Mouse (Mus musculus) thymus, postnatal 4 days (tissue): ENCODE data around the gene Fbxw7.
"Not testable (repeated sequence)": the region's sequence is repeated elsewhere in the genome, so short reads cannot be mapped to it uniquely, and the experiment has no call there.

Source experiments
- DNase-seq: peaks from one replicate; pipeline ENCODE4 v3.0.0; 2021

Gene Fbxw7

DNA sequence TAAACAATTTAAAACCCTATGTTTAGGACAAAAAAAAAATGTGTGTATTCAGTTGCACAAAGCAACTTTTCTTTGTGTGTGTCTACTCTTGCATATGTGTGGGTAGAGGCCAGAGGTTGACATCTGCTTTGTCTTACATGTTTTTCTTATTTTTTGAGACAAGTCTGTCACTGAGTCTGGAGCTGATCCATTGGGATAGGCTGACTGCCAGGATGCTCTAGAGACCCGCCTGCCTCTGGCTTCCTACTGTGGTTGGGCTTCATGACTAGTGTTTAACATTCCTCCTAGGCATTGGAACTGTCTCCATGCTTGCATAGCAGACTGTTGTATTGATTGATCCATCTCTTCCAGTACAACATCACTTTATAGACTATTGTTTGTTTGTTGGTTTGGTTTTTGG is 14.3 kb downstream of the Fbxw7 start:
- no peak for DNase-seq

DNA sequence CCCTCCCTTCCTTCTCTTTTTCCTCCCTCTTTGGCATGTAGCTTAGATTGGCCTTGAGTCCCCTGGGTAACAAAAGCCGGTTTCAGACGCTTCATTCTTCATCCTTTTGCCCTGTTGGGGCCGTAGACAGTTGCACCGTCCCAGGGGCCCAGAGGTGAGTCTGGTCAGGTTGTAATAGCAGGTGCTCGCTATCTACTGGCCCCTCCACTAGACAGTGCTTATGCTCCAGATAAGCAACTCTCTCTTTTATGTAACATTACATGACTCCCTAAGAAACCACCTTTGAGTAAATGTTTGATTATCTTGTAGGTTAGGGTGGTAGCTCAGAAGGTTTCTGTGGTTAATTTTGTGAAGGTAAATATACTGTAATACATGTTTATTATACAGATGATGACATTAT is 21.0 kb downstream of the Fbxw7 start:
- no peak for DNase-seq

DNA sequence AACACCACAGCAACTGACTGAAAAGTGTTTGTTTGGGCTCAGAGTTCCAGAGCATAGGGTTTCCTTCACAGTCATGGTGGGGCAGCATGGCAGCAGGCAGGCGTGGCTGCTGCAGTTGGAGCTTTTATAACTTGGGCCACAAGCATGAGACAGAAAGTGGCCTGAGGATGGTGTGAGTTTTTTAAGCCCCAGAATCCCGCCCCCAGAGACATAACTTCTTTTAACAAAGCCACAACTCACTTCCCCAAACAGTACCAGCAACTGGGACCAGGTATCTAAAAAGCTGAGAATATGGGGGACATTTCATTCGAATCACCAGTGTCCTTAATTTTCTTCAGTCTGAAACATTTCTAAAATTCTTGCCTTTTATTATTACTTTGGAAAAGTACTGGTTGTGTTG is 22.9 kb downstream of the Fbxw7 start:
- DNase-seq = no peak

DNA sequence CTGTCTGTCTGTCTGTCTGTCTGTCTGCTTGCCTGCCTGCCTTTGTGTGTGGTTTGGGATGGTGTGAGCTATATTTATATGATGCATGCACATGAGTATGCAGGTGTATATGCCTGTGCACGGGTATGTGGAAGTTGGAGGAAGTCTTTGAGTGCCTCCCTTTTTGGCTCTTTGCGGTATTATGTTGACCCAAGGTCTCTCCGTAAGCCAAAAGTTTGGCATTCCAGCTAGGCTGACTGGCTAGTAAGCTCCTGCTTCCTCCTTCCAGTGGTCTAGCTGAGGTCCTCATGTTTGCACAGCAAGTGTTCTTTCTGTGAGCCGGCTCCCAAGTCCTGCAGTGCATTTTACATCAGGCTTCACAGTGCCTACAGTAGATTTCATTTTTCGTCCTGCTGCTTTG is 24.4 kb downstream of the Fbxw7 start:
- no peak for DNase-seq

DNA sequence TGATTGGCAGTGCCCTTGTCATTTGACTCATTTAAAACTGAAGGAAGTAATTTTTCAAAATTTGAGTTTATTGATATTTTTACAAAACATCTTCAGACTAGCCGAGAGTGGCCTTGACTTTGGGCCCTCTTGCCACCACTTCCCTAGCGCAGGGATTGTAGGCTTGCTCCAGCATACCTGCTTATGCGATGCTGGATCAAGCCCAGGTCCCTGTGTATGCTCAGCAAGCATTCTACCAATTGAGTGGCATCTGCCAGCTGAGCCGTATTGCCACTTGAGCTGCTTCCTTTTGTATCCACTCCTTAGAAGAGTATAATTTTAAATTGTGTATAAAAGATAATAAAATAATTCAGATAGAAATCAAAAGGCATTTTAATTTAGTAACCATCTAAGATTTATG is 26.2 kb downstream of the Fbxw7 start:
- no peak for DNase-seq

DNA sequence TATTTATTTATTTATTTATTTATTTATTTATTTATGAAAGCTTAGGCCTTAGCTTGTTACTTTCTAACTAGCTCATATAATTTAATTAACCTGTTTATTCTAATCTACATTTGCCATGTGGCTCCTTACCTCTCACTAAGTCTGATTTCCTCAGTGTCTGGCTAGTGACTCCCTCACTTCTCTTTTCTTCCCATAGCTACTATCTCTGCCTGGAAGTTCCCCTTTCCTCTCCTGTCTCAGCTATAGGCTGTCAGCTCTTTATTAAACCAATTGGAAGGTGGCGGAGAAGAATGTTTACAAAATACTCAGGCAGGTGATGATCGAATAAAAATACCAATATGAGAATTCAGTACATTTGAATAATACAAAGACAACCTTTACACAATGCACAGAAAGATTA is 27.7 kb downstream of the Fbxw7 start:
- no peak for DNase-seq

DNA sequence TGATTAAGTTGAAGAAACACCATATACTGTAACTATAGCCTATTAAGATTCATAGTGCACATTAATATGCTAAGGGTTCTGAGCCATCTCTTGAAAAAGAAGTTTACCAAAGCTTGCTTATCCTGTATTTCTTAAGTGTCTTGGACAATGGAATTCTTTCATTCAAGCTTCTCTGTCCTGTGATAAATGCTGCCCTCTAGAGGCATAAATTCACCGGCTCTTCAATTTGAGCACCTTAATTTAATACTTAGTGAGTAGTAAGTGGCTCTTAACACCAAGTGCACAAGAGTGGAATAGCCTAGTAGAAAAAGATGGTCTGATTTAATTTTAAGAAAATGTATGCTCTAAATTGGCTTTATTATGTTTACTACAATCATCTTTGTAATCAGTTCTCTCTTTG is 28.5 kb downstream of the Fbxw7 start:
- DNase-seq = peak; percentile 54

DNA sequence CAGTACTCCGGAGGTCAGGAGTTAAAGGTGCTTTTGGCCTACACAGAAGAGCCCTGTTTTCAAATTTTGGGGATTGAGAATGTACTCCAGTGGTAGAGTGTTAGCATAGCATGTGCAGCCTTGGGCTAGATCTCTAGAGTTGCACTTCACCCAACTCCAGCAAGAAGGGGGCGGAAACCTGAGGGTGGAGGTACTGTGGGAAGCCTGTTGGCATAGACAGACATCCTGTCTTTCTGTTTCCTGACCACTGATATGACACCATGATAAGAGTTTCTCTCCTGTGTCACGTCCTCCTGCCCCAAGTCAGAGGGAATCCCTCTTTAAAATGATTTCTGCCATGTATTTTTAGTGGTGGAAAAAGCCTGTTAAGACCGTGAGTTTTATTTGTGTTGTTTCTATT is 33.7 kb downstream of the Fbxw7 start:
- peak; percentile 59 for DNase-seq

DNA sequence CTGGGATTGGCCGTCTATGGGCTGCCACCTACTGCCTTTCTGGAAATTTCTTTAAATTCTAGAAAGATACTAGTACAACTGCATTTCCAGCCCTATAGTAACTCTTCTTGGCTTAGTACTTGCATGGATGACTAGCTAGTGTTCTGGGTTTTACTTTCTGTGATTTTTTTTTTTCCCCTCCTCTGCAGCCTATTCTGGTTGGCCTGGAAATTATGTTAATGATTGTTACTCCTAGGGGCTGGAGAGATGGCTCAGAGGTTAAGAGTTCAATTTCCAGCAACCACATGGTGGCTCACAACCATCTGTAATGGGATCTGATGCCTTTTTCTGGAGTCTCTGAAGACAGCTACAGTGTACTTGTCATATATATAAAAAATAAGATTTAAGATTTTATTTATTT is 35.4 kb downstream of the Fbxw7 start:
- no peak for DNase-seq

DNA sequence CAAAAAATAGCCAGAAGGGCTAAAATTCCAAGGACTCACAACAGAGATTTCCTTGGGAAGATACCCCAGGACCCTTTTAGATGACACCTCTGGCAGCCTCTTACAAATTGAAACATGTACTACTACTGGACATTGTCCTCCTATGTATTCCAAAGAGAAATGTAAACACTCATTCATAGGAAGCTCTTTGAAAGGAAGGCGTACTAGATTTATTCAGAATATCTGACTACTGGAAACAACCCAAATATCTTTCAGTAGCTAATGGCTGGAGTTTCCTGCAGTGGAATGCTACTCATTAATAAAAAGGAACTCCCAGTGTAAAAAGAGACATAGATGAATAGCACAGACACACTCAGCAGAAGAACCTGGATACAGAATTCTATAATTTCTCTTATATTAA is 36.7 kb downstream of the Fbxw7 start:
- DNase-seq = no peak

DNA sequence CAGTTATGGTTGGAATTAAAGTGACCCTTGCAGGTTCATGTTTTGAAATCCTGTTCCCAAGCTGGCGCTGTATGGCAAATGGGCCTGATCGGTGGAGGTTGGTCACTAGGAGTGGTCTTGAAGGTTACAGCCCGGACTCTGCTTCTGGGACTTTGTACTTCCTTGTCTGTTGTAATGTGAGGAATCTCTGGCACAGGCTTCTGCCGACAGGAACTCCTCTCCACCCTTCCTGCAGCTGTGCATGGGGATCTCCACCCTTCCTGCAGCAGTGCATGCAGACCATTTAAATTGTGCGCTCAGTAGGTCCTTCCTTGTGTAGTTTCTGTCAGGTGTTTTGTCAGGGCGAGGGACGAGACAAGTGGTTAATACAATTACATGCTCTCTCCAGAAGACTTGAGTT is 37.8 kb downstream of the Fbxw7 start:
- DNase-seq = no peak

DNA sequence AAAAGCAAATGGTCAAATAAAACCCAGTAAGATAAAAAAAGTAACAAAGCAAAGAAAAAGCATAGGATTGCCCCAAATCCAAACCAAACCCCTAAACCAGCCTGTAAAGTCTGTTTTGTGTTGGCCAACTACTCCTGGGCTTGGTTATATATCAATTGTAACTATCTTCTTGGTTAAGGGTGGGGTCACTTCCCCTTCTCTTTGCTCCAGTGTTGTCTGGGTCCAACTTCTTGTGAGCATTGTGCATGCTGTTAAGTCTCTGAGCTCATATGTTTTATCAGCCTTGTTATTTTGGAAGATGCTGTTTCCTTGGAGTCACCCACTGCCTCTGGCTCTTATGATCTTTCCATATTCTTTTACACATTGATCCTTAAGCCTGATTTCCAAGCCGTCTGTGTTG is 39.4 kb downstream of the Fbxw7 start:
- DNase-seq = no peak

DNA sequence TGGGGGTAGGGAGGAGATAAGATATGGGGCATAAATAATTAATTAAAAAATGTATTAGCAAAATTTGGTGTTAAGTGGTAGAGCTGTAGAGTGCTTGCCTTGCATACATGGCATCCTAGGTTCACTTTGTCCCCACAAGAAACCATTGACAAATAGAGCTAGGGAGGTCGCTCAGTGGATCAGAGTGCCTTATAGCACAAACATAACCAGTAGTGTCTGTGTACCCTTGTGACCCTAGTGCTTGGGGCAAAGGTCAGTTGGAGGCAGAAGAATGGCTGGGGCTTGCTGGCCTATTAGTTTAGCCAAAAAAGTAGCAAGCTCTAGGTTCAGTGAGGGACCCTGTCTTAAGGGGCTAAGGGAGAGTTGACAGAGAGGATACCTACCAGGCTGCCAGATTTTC is 45.6 kb downstream of the Fbxw7 start:
- DNase-seq = no peak

DNA sequence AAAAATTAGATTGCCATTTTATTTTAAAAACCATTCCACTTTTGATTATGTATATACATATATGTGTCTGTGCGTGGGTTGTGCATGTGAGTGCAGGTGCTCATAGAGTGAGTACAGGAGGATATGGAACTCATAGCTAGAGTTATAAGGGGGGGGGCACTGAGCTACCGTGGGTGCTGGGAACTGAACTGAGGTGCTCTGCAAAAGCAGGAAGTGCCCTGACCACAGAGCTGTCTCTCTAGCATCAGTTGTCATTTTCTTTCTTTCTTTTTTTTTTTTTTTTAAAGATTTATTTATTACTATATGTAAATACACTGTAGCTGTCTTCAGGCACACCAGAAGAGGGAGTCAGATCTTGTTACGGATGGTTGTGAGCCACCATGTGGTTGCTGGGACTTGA is 46.7 kb downstream of the Fbxw7 start:
- not testable (repeated sequence) for DNase-seq

DNA sequence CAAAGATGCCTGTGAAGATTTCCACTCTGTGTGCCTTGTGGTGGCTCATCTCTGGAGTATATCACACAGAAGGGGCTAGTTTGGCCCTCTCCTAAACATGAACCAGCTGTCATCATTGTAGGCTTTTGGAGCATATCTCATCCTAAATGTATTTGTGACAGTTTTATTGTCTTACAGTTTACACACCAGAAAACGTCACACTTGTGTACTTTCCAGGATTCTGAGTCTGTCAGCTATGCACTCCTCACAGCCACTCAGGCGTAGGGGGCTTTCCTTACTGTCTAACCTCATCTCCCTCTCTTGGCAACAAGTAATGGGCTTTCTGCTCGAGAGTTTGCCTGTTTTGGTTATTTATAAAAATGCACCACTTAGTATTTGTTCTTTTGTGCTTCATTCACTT is 50.6 kb downstream of the Fbxw7 start:
- no peak for DNase-seq

DNA sequence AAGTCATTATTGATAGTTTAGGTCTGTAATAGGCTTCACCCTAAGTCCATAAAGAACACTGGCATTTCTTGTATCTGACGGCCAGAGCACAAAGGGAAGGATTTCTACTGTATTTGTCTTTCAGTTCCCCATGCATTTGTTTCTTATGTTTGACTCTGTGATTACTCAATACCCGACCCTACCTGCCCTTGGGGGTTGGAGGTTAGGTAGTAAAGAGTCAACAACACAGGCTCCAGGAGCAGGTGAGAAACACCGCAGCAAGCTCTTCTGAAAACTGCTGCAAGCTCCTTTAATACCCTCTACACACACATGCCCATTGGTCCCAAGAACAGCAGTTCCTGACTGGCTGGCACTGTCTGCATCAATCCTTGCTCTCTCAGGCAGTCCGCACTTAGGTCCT is 51.8 kb downstream of the Fbxw7 start:
- no peak for DNase-seq

DNA sequence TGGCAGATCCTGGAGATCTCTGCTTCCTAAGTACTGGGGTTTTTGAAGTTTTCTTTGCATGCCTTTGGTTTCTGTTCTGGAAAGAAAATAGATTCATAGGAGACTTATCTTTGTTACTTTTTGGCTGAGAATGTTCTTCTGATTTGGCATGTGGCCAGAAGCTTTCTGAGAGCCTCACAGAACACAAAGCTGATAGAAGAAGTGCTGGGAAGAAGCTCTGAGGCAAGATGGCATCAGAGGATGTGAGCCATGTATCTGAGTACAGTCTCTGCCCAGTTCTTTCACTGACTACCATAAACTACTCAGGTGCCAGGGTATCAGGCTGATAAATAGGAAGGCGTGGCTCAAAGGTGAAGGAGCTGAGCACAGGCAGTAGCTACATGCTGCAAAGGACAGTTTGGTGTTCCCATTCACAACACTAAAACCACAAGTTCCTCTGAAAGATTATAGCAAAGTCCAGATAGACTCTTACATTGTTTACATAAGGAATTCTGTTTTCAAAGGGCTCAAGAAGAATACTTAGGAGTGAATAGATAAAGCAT is 52.4 kb downstream of the Fbxw7 start:
- DNase-seq = no peak

DNA sequence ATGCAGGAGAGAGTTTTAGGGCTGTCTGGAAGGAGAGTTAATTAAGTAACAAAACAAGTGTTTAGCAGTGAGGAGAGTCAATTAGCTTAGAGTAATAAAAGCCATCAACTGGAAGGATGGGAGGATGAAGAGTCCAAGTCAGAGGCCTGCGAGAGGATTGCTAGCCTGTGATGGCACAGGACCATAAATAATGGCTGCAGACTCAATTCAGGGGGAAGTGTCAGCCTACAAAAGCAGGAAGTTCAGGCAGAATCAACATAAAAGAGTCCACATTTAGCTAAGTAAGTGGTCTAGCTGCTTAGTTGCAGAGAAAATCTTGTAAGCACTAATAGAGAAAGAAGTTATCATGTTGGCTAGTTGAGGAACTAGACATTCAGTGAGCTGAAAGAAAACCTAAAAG is 52.9 kb downstream of the Fbxw7 start:
- no peak for DNase-seq

DNA sequence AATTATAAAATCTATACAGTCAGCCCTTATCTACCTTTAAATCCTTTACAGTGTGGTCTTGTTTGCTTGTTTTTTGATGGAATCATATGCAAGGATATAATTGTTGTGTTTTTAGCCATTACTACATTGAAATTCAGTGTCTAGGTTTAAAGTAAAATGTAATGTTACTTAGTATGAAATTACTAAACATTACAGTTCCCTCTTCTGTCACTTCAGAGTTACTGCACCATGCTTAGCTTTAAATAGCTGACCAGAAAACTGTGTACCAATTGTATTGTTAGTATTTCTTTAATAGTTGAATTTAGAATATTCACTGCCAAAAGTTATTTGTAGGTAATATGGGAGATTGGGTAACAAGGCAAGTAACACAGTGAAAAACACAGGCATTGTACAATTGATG is 55.1 kb downstream of the Fbxw7 start:
- DNase-seq = no peak

DNA sequence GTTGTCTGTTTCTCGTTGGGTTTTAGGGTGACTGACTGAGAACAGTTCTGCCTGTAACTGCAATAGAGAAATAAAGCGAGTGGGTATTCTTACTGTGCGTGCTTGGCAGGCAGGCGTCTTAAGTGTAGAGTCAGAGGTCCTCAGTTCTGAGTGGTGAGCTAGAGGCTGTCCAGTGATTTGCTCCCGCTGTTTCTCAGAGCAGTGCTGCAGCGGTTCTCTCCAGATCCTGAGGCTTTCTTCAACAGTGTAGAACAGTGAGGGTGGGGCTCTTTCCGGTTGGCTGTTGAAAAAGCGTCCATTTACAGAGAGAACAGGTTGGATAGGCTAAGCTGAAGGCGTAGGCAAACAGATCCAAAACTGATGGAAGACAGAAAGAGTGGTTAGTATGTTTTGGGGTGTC is 60.2 kb downstream of the Fbxw7 start:
- DNase-seq = no peak

DNA sequence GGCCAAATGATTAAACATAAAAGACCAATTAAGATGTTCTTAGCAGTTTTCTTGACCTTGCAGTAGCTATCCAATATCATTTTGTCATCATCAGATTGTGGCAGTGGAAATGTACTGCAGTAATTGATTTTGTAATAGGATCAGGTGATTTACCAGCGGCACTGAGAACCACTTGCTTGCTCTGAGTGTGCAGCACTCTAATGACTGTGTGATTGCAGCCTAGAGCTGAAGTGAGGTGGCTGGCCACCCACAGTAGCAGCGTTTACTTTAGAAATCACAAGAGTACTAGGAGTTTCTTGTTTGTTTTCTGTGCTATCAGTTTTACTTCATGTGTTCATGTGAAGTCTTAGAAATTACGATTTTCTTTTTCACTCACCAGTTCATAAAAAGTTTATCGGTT is 61.1 kb downstream of the Fbxw7 start:
- no peak for DNase-seq

DNA sequence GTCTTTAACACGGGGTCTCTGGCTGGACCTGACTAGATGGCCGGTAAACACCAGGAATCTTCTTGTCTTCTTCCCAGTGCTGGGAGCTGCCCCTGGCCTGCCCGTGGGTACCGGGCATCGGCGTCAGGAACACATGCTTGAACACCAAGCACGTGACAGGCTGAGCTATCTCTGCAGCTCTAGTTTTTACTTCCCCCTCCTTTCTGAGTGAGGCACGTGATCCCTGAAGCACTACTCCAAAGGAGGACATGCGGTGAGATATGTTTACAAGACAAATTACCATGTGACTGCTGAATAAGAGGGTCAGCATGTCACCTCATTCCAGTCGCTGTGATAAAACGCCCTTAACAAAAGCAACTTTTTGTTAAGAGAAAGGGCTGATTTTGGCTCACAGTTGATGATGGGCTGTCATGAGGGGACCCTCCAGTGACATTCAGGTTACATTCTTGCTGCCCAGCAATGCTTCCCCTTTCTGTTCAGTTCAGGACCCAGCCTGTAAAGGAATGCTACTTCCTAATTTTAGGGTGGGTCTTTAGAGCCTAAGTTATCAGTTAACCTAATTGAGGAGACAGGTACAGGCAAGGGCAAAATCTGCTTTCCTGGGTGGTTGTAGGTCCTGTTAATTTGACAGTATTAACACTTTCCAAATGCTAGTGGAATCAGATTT is 68.9 kb downstream of the Fbxw7 start:
- DNase-seq = peak; percentile 25

DNA sequence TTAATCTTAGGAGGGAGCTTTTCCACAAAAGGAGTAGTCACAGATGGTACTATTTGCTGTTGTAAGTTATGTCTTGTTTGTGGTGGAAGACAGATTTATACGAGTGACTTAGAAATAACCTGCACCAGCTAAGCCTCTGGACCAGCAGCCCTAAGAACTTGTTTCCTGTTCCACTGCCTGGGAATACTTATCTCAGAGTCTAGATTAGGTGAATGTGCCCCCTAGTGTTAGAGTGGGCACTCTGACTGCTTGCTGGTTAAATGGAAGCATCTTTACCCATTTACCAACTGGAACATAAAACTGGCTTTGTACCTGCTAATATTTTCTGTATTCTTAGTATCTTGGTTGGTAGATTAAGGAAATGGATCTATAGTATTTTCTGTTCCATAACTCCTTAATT is 74.6 kb downstream of the Fbxw7 start:
- DNase-seq = peak; percentile 29

DNA sequence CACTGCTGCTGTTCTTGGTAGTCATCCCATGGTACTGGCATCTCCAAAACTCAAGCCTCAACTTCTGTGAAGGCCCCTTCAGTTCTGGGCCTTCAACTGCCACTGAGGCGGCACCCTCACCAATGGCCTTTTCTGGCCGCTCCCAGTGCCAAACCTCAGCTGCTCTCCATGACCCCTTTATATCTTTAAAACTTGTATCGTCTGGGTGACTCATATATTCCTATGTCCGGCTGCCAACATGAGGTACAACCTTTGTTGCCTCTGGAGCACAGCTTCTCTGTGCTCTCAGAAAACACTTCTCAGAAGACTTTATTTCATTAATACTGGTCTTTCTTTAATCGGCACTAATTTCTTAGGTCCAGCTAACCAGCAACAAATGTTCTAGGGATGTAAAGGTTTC is 75.9 kb downstream of the Fbxw7 start:
- DNase-seq = no peak

DNA sequence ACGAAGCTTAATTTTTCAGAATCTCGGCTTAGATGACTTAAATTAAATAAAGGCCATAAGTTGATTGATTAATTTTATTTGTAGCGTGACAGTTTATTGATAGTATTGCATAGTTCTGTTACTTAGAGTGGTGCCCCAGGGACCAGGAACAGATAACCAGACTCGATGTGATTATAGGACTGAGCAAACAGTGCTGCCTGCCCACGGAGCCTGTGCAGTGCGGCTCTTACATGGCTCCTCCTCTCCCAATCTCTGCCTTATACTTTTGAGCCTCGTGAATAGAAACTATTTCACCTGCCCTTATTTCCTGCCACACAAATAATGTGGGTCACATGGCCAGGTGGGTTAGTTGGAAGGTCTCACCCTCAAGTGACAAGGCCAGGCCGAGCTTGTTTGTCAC is 82.9 kb downstream of the Fbxw7 start:
- no peak for DNase-seq

DNA sequence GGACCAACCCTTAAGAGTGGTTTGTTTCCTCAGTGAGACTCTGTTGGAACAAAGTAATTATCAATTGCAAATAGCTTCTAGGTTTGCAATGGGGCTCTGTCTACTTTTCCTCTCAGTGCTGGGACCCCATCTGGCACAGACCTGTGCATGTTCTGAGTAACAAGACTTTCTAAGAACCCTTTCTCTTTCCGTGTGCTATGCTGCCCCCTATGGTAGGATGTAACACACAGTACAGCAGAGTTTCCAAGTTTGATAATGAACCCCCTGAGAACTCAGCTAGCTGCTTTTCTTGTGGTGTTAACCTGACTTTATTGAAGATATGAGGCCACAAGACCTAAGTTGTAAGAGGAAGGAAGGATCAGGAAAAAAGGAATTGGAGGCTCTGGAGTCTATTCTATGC is 91.5 kb downstream of the Fbxw7 start:
- peak; percentile 58 for DNase-seq
